Mouse (Mus musculus) urinary bladder, postnatal 4 days (tissue): Measurements from ENCODE around the gene Acot12.

Experiments
- DNase-seq, 2 experiments: peaks; one replicate each; pipeline ENCODE4 v3.0.0; 2021 to 2022; ENCODE audit warnings: low spot score in 2 of 2

Acot12 gene

DNA sequence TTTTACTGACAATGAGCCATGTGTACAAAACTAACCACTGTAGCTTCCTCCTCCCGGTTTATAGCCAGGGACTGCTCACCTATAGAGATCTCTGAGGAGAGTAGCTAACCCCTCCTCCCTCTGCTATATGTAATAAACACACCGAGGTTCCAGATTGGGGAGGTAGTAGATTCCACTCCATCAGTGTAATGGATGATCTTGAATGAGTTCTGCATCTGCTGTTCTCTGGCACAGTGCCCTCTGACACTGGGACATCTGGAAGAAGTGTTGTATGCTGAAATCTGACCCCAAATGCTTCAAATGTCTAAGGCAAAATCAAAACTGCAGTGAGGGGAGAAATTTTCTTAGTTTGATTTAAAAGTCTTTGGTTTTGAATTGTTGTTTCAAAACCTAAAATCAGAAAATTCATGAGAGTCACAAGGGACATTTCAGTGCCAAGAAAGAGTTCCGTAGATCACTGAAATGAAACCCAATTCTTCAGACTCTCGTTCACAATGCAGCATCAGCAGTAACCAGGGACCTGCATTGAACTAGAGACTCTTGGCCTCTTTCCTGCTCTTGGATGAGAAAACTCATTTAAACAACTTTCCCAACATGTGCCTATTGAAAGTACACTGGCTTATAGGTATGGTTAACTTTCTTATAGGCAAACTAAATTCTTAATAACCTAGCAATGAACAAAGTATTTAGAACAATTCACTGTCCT lies 83.7 kb downstream of the Acot12 start:
- no peak for DNase-seq

DNA sequence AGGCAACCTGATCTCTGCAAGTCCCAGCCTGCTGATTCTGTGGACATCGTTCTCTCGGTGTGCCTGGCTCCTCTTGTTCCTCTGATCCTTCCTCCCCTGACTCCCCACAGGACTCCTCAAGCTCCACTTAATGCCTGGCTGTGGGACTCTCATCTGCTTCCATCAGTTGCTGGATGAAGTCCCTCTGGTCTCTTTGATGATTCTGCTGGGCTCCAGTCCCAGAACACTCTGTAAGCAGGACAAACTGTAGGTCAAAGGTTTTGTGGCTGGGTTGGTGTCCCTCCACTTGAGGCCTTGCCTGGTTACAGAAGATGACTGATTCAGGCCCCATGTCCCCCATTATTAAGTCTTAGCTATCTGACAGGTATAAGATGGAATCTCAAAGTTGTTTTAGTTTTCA lies 84.8 kb downstream of the Acot12 start:
- no peak for DNase-seq

DNA sequence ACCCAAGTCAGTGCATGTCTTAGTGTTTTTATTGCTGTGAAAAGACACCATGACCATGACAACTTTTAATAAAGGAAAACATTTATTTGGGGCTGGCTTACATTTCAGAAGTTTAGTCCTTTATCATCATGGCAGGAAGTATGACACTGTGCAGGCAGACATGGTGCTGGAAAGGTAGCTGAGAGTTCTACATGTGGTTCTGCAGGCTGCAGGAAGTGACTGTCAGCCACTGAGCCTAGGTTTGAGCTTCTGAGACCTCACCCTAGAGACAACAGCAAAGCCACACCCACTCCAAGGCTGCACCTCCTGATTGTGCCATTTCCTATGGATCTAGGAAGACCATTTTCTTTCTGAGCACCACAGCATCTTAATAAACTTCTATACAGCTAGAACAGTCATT lies 86.6 kb downstream of the Acot12 start:
- DNase-seq = no peak
